Mouse (Mus musculus) T-cell, adult 66 days (primary cell): ENCODE results near the gene Gapdhs. TPM values are rescaled to one million over a fixed set of nuclear protein-coding genes. Genes with fewer than 3 reads are reported as not detected.

ENCODE experiments used
- total RNA-seq, 2 experiments: library from RNA; stranded (reverse); gene quantifications; 3 replicates in 1 of 2; 4 replicates in 1 of 2; pipeline ENCODE4 v1.2.4; 2023

The Gapdhs gene
- not detected for total RNA-seq

GRCm38 (mm10) chr7:30743617-30744016, at the start of gene Gapdhs:
Gene Gapdhs (minus strand): TSS chr7:30743681.

GRCm38 (mm10) chr7:30787377-30788022, 44.0 kb upstream of the Gapdhs start, which contains the start of gene Krtdap:
Gene Krtdap (plus strand): TSS chr7:30787896.

GRCm38 (mm10) chr7:30763456-30763855, 20.0 kb upstream of the Gapdhs start, which contains the start of gene Dmkn:
Gene Dmkn (plus strand): TSS chr7:30763756.

GRCm38 (mm10) chr7:30751086-30751669, 7.7 kb upstream of the Gapdhs start, which contains the start of gene Sbsn:
Gene Sbsn (plus strand): TSS chr7:30751471.

GRCm38 (mm10) chr7:30729396-30730063, 14.0 kb downstream of the Gapdhs start, which contains the start of gene Tmem147:
Gene Tmem147 (minus strand): TSS chr7:30729540.

GRCm38 (mm10) chr7:30711942-30712341, 31.5 kb downstream of the Gapdhs start, which contains the start of gene Atp4a:
Gene Atp4a (plus strand): TSS chr7:30712209.

GRCm38 (mm10) chr7:30698589-30698988, 44.9 kb downstream of the Gapdhs start, which contains the start of gene 2200002J24Rik:
Gene 2200002J24Rik (plus strand): TSS chr7:30698926.

Other genes with a start within 250 kb of the Gapdhs start
- gene Arhgap33, start 208.6 kb downstream of the Gapdhs start, total RNA-seq: 1 to 10 TPM; 3.3 to 6.3 TPM
- gene Hspb6, start 191.5 kb downstream of the Gapdhs start, total RNA-seq: 1 to 10 TPM; 2.0 to 2.3 TPM
- 10 to 100 TPM; 15.1 to 19.7 TPM for gene Proser3, start 191.4 kb downstream of the Gapdhs start, total RNA-seq
- gene Lin37, start 183.8 kb downstream of the Gapdhs start, total RNA-seq: 10 to 100 TPM; 38.3 to 46.3 TPM
- gene U2af1l4, start 180.4 kb downstream of the Gapdhs start, total RNA-seq: 10 to 100 TPM; 74.3 to 75.7 TPM
- 10 to 100 TPM; 24.2 to 32.0 TPM for gene Gm49396, start 180.3 kb downstream of the Gapdhs start, total RNA-seq
- gene Psenen, start 180.1 kb downstream of the Gapdhs start, total RNA-seq: 100 to 1,000 TPM; 127 to 151 TPM
- gene Igflr1, start 178.3 kb downstream of the Gapdhs start, total RNA-seq: 10 to 100 TPM; 44.6 to 51.3 TPM
- gene Kmt2b, start 155.0 kb downstream of the Gapdhs start, total RNA-seq: 100 to 1,000 TPM; 136 to 141 TPM
- 1 to 10 TPM; 3.0 to 3.5 TPM for gene Zbtb32, start 144.8 kb downstream of the Gapdhs start, total RNA-seq
- 1 to 10 TPM in 1 of 2 experiments, under 1 TPM in 1; 0.79 to 1.1 TPM for gene Upk1a, start 130.8 kb downstream of the Gapdhs start, total RNA-seq
- 100 to 1,000 TPM; 198 to 235 TPM for gene Cox6b1, start 117.5 kb downstream of the Gapdhs start, total RNA-seq
- gene Etv2, start 107.8 kb downstream of the Gapdhs start, total RNA-seq: not detected
- 100 to 1,000 TPM; 103 to 113 TPM for gene Rbm42, start 93.4 kb downstream of the Gapdhs start, total RNA-seq
- gene Haus5, start 78.7 kb downstream of the Gapdhs start, total RNA-seq: 10 to 100 TPM; 30.2 to 32.6 TPM
- gene Pmis2, start 72.1 kb downstream of the Gapdhs start, total RNA-seq: not detected
- gene 2200002J24Rik, start 44.8 kb downstream of the Gapdhs start, total RNA-seq: not detected
- not detected for gene Atp4a, start 31.5 kb downstream of the Gapdhs start, total RNA-seq
- gene Tmem147, start 14.1 kb downstream of the Gapdhs start, total RNA-seq: 10 to 100 TPM; 45.0 to 50.3 TPM
- gene Sbsn, start 7.8 kb upstream of the Gapdhs start, total RNA-seq: 1 to 10 TPM; 6.1 to 7.8 TPM
- gene Dmkn, start 20.1 kb upstream of the Gapdhs start, total RNA-seq: not detected
- gene Krtdap, start 44.2 kb upstream of the Gapdhs start, total RNA-seq: not detected
- gene Ffar2, start 80.1 kb upstream of the Gapdhs start, total RNA-seq: 1 to 10 TPM in 1 of 2 experiments, under 1 TPM in 1; 0.62 to 2.0 TPM
- not detected for gene Ffar3, start 112.5 kb upstream of the Gapdhs start, total RNA-seq
- gene Ffar1, start 117.9 kb upstream of the Gapdhs start, total RNA-seq: under 1 TPM in 1 of 2 experiments, not detected in 1; 0.35 TPM
- 1 to 10 TPM; 5.3 to 9.8 TPM for gene Cd22, start 136.7 kb upstream of the Gapdhs start, total RNA-seq
- not detected for gene Mag, start 171.2 kb upstream of the Gapdhs start, total RNA-seq
- gene Hamp2, start 181.0 kb upstream of the Gapdhs start, total RNA-seq: not detected
- gene Hamp, start 200.4 kb upstream of the Gapdhs start, total RNA-seq: not detected
- gene Usf2, start 213.1 kb upstream of the Gapdhs start, total RNA-seq: 100 to 1,000 TPM; 150 to 156 TPM
- gene Lsr, start 229.8 kb upstream of the Gapdhs start, total RNA-seq: 1 to 10 TPM; 3.6 to 3.7 TPM
- gene Fam187b, start 230.1 kb upstream of the Gapdhs start, total RNA-seq: under 1 TPM in 1 of 2 experiments, not detected in 1; 0.20 TPM